Mouse (Mus musculus): ENCODE measurements at regions not wholly inside any gene's neighbourhood (a gene's known extent, or its start where the extent isn't known, plus 50 kb on each side); places are given as distances from the start of the nearest gene placed in this dataset. TPM values are rescaled to one million over a fixed set of nuclear protein-coding genes. Genes with fewer than 3 reads are reported as not detected.

DNA sequence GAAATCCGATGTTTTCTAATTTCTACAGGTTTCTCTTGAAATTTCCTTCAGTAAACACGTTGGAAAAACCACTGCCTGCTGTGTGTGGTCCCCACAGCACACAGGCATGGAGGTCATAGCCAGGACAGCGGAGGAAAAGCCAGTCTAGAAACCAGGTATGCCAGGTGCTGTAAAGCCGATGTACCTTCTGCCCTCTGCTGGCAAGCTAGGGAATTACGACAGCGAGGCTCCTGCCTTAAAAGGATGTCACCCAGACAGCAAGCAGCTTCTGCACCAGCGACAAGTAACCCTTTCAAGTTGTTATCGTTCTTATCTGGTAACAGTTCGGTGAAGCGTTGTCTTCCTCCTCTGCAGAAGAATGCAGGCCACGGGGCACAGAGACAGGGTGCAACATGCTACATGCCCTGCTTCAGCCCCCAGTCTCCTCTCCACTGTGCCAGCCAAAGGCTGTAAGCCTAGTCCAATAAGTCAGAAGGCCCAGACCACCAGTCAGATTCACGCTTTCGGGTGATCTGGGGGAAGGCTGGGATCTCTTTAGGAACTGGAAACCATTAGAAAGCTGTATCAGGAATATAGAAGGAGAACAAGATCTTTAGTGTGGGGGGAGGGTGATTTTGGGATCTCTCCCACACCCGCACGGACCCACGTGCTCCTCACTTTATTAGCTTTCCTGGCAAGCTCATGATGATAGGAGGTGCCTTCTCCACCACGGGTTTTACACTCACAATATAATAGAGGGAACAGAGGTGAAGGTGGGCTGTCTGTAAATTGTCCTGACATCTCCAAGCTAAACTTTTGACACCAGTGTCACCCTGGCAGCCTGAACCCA lies 79.9 kb upstream of the Elac2 start:
- H3K36me3 ChIP-seq (ENCODE audit: control insufficient read depth, insufficient read depth) = no peaks in the 10 kb centered on the region
- H3K27ac ChIP-seq (ENCODE audit: low read length) = no peak overlapping the region
- no peaks in the 10 kb centered on the region for H3K4me1 ChIP-seq (ENCODE audit: control insufficient read depth, insufficient read depth, low read length)
- no peak overlapping the region for H3K4me3 ChIP-seq (ENCODE audit: low read length)
- no peaks in the 10 kb centered on the region for H3K27me3 ChIP-seq (ENCODE audit: control insufficient read depth, insufficient read depth, low read length)
- 0 out of 2 replicates have a peak overlapping the region, but pooled peaks have one; percentile 26 for H3K4me2 ChIP-seq (ENCODE audit: low read depth, low read length)
- H3K9me3 ChIP-seq (replicated peaks; ENCODE audit: control insufficient read depth, low read length) = no peaks in the 10 kb centered on the region
- 26% methylated on average over 17 of the region's 17 CpGs for WGBS
- H3K9ac ChIP-seq (ENCODE audit: low read length) = no peak overlapping the region
- ATAC-seq (replicated peaks; ENCODE audit: extremely low read depth, insufficient read depth, low FRiP score) = no peak

GRCm38 (mm10) chr11:64899587-64900278 lies 79.1 kb upstream of the Elac2 start:
- H3K9me3 ChIP-seq (replicated peaks; ENCODE audit: control insufficient read depth, low read length) = no peaks in the 10 kb centered on the region
- H3K9ac ChIP-seq (ENCODE audit: low read length) = no peak overlapping the region
- H3K4me2 ChIP-seq (ENCODE audit: low read depth, low read length) = no peak overlapping the region
- 66% methylated on average over 15 of the region's 15 CpGs for WGBS
- H3K27ac ChIP-seq (ENCODE audit: low read length) = no peak overlapping the region
- no peaks in the 10 kb centered on the region for H3K27me3 ChIP-seq (ENCODE audit: control insufficient read depth, insufficient read depth, low read length)
- no peak for ATAC-seq (replicated peaks; ENCODE audit: extremely low read depth, insufficient read depth, low FRiP score)
- no peak overlapping the region for H3K4me3 ChIP-seq (ENCODE audit: low read length)
- H3K4me1 ChIP-seq (ENCODE audit: control insufficient read depth, insufficient read depth, low read length) = no peaks in the 10 kb centered on the region
- no peaks in the 10 kb centered on the region for H3K36me3 ChIP-seq (ENCODE audit: control insufficient read depth, insufficient read depth)

- Histone ChIP-seq H3K4me1 (ENCODE audit: control insufficient read depth, insufficient read depth, low read length) (no peaks in the 10 kb centered on the region), H3K27ac (ENCODE audit: low read length) (no peak overlapping the region), H3K9ac (ENCODE audit: low read length) (no peak overlapping the region), H3K9me3 (replicated peaks; ENCODE audit: control insufficient read depth, low read length) (no peaks in the 10 kb centered on the region), H3K36me3 (ENCODE audit: control insufficient read depth, insufficient read depth) (no peaks in the 10 kb centered on the region), H3K4me2 (ENCODE audit: low read depth, low read length) (no peak overlapping the region), H3K27me3 (ENCODE audit: control insufficient read depth, insufficient read depth, low read length) (no peaks in the 10 kb centered on the region), H3K4me3 (ENCODE audit: low read length) (no peak overlapping the region)
- WGBS = 55% methylated on average over 8 of the region's 8 CpGs
- no peak for ATAC-seq (replicated peaks; ENCODE audit: extremely low read depth, insufficient read depth, low FRiP score)
Observed at GRCm38 (mm10) chr11:64916783-64917182, 62.1 kb upstream of the Elac2 start.

DNA sequence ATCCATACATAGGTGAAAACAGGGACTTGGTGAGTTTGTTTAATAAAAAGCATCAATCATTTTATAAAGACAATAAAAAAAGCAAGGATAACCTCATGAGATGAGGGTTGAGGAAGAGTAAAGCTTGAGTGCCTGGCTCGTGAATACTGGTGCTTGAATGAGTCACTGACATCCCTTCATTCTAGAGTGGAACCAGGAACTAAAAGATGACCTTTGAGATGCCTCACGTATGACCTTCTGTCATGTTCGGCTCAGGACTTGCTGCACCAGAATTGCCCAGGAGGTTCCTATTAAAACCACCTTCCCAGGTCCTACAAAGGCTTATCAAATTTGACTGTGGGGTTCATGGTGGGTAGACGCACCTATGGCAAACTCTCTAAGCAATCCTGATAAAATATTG lies 61.5 kb upstream of the Elac2 start:
- Histone ChIP-seq H3K4me3 (ENCODE audit: low read length) (no peak overlapping the region), H3K4me1 (ENCODE audit: control insufficient read depth, insufficient read depth, low read length) (no peaks in the 10 kb centered on the region), H3K9ac (ENCODE audit: low read length) (no peak overlapping the region), H3K36me3 (ENCODE audit: control insufficient read depth, insufficient read depth) (no peaks in the 10 kb centered on the region), H3K9me3 (replicated peaks; ENCODE audit: control insufficient read depth, low read length) (no peaks in the 10 kb centered on the region), H3K27ac (ENCODE audit: low read length) (no peak overlapping the region), H3K4me2 (ENCODE audit: low read depth, low read length) (no peak overlapping the region), H3K27me3 (ENCODE audit: control insufficient read depth, insufficient read depth, low read length) (no peaks in the 10 kb centered on the region)
- ATAC-seq (replicated peaks; ENCODE audit: extremely low read depth, insufficient read depth, low FRiP score) = no peak
- WGBS = 69% methylated on average over 4 of the region's 4 CpGs

GRCm38 (mm10) chr11:64924989-64925388 lies 53.8 kb upstream of the Elac2 start:
- no peaks in the 10 kb centered on the region for H3K36me3 ChIP-seq (ENCODE audit: control insufficient read depth, insufficient read depth)
- no peaks in the 10 kb centered on the region for H3K27me3 ChIP-seq (ENCODE audit: control insufficient read depth, insufficient read depth, low read length)
- no peaks in the 10 kb centered on the region for H3K9me3 ChIP-seq (replicated peaks; ENCODE audit: control insufficient read depth, low read length)
- no peak overlapping the region for H3K4me3 ChIP-seq (ENCODE audit: low read length)
- peaks cover 8% of the 10 kb centered on the region; the same call in 1 of the 2 replicates for H3K4me1 ChIP-seq (ENCODE audit: control insufficient read depth, insufficient read depth, low read length)
- 66% methylated on average over 2 of the region's 2 CpGs for WGBS
- no peak overlapping the region for H3K4me2 ChIP-seq (ENCODE audit: low read depth, low read length)
- H3K27ac ChIP-seq (ENCODE audit: low read length) = no peak overlapping the region
- no peak for ATAC-seq (replicated peaks; ENCODE audit: extremely low read depth, insufficient read depth, low FRiP score)
- no peak overlapping the region for H3K9ac ChIP-seq (ENCODE audit: low read length)

DNA sequence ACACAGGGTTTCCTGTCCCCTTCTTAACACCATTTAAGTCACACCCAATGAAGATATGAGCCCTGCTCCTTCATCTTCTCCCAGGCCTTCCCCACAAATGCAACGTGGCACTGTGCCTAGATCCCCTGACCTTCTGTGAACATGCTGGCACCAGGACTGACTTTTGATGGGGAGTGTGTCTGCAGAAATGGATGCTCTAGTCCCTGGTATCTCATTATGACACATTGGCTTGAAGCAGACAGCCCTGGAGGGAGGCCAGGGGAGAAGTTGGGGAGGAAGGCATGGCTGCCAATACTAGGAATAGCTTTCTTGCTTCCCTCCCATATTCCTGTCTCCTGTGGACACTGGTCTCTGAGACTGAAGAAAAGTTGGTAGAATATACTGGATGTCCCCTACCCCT lies 52.9 kb upstream of the Elac2 start:
- H3K4me1 ChIP-seq (ENCODE audit: control insufficient read depth, insufficient read depth, low read length) = peaks cover 8% of the 10 kb centered on the region; the same call in 1 of the 2 replicates
- ATAC-seq (replicated peaks; ENCODE audit: extremely low read depth, insufficient read depth, low FRiP score) = peak; percentile 65; the same call in 1 of the 2 replicates

More for the DNA sequence above, 52.9 kb upstream of the Elac2 start:
- no peak overlapping the region for H3K4me2 ChIP-seq (ENCODE audit: low read depth, low read length)
- no peak overlapping the region for H3K9ac ChIP-seq (ENCODE audit: low read length)
- no peak overlapping the region for H3K4me3 ChIP-seq (ENCODE audit: low read length)
- no peaks in the 10 kb centered on the region for H3K36me3 ChIP-seq (ENCODE audit: control insufficient read depth, insufficient read depth)
- WGBS = 38% methylated on average over 1 of the region's 1 CpGs
- no peaks in the 10 kb centered on the region for H3K9me3 ChIP-seq (replicated peaks; ENCODE audit: control insufficient read depth, low read length)
- H3K27me3 ChIP-seq (ENCODE audit: control insufficient read depth, insufficient read depth, low read length) = no peaks in the 10 kb centered on the region
- H3K27ac ChIP-seq (ENCODE audit: low read length) = no peak overlapping the region; the same call in 1 of the 2 replicates

Small RNA genes in the stretch of these regions (microRNA-seq; reads per million reads assigned to microRNA genes)
- not detected for gene Gm24275

Data from heart, embryonic 16.5 days (tissue).